Mouse (Mus musculus) small intestine, adult 2 months (tissue): ENCODE measurements around the gene Hmga2. TPM values are rescaled to one million over a fixed set of nuclear protein-coding genes. Genes with fewer than 3 reads are reported as not detected.

Source experiments
- H3K27ac ChIP-seq: fragments of 200-500 bp; 2 replicates; pipeline ENCODE4 v1.5.1; 2012; ENCODE audit warnings: low read depth, low read length, control low read depth, inconsistent platforms; ENCODE audit not compliant: insufficient read depth
- H3K27me3 ChIP-seq: fragments of 200-500 bp; 2 replicates; pipeline ENCODE4 v1.6.1; 2012; ENCODE audit warnings: mild to moderate bottlenecking, moderate library complexity, low read length, inconsistent platforms; ENCODE audit not compliant: control insufficient read depth, insufficient read depth
- H3K36me3 ChIP-seq: fragments of 200-500 bp; 2 replicates; pipeline ENCODE4 v1.6.1; 2012; ENCODE audit warnings: mild to moderate bottlenecking, low read length, control low read depth, inconsistent platforms; ENCODE audit not compliant: control insufficient read depth, insufficient read depth
- H3K4me1 ChIP-seq: fragments of 200-500 bp; 2 replicates; pipeline ENCODE4 v1.6.1; 2012; ENCODE audit warnings: low read length, inconsistent platforms, mixed read lengths; ENCODE audit not compliant: control insufficient read depth, insufficient read depth, insufficient read length
- H3K4me3 ChIP-seq: fragments of 200-500 bp; 2 replicates; pipeline ENCODE4 v1.5.1; 2012; ENCODE audit warnings: low read depth, mild to moderate bottlenecking, control low read depth, inconsistent platforms, low read length, moderate library complexity
- CTCF ChIP-seq: fragments of 200-500 bp; IDR thresholded peaks from 2 replicates; pipeline ENCODE4 v1.5.1; 2012; ENCODE audit warnings: low read depth, mild to moderate bottlenecking, control low read depth, inconsistent platforms, low read length, moderate library complexity, mixed read lengths; ENCODE audit not compliant: insufficient replicate concordance, insufficient read length; ENCODE audit errors: extremely low read depth
- POLR2A ChIP-seq: fragments of 200-500 bp; IDR thresholded peaks from 2 replicates; pipeline ENCODE4 v1.6.1; 2012; ENCODE audit warnings: low read depth, mild to moderate bottlenecking, control low read depth, inconsistent platforms, low read length, moderate library complexity
- WGBS: fragments of 180-500 bp; shearing (Covaris S2); methylation state at CpG from one replicate; pipeline ENCODE4 v1.1.7; 2018; 5-methylcytosine and 5-hydroxymethylcytosine counted together
- polyA plus RNA-seq: library from polyadenylated mRNA; depleted of rRNA; stranded (reverse); fragments of >200 nt; gene quantifications from 2 replicates; pipeline ENCODE4 v1.2.3, GENCODE M21; 2012

Hmga2 gene
- polyA plus RNA-seq, 1 experiment = 1.1 TPM

- no peak for TF ChIP-seq POLR2A
- H3K27me3 ChIP-seq = no peaks in the 10 kb centered on the region
- H3K4me3 ChIP-seq = no peak overlapping the region
- 74% methylated on average over 9 of the region's 9 CpGs for WGBS
- H3K4me1 ChIP-seq = peaks cover 9% of the 10 kb centered on the region; the same call in 1 of the 2 replicates
- no peaks in the 10 kb centered on the region for H3K36me3 ChIP-seq
- H3K27ac ChIP-seq = no peak overlapping the region
Measured at GRCm38 (mm10) chr10:120424015-120424414, 52.3 kb downstream of the Hmga2 start.

- Histone ChIP-seq H3K27me3 (no peaks in the 10 kb centered on the region), H3K36me3 (no peaks in the 10 kb centered on the region), H3K4me3 (no peak overlapping the region), H3K4me1 (peaks cover 9% of the 10 kb centered on the region; the same call in 1 of the 2 replicates), H3K27ac (no peak overlapping the region)
- WGBS = 79% methylated on average over 7 of the region's 7 CpGs
- TF ChIP-seq CTCF (no peak), POLR2A (no peak)
Measured at GRCm38 (mm10) chr10:120423256-120423655, 53.0 kb downstream of the Hmga2 start.

- H3K4me3 ChIP-seq = no peak overlapping the region
- H3K27me3 ChIP-seq = no peaks in the 10 kb centered on the region
- H3K36me3 ChIP-seq = no peaks in the 10 kb centered on the region
- H3K27ac ChIP-seq = no peak overlapping the region
- peaks cover 9% of the 10 kb centered on the region; the same call in 1 of the 2 replicates for H3K4me1 ChIP-seq
- 32% methylated on average over 4 of the region's 4 CpGs for WGBS
- TF ChIP-seq CTCF (no peak), POLR2A (no peak)
Measured at GRCm38 (mm10) chr10:120422820-120423219, 53.4 kb downstream of the Hmga2 start.

GRCm38 (mm10) chr10:120422050-120422449, 54.2 kb downstream of the Hmga2 start:
- peaks cover 11% of the 10 kb centered on the region; the same call in 1 of the 2 replicates for H3K4me1 ChIP-seq
- H3K27ac ChIP-seq = no peak overlapping the region
- WGBS = 14% methylated on average over 10 of the region's 10 CpGs
- no peak for TF ChIP-seq POLR2A
- no peak for TF ChIP-seq CTCF
- no peak overlapping the region for H3K4me3 ChIP-seq
- no peaks in the 10 kb centered on the region for H3K36me3 ChIP-seq
- no peaks in the 10 kb centered on the region for H3K27me3 ChIP-seq

- peaks cover 12% of the 10 kb centered on the region; the same call in 1 of the 2 replicates for H3K4me1 ChIP-seq
- WGBS = 49% methylated on average over 15 of the region's 15 CpGs
Measured at GRCm38 (mm10) chr10:120420971-120421629, 55.2 kb downstream of the Hmga2 start.

GRCm38 (mm10) chr10:120418738-120419523, 57.3 kb downstream of the Hmga2 start:
- H3K27ac ChIP-seq = no peak overlapping the region
- H3K4me1 ChIP-seq = peaks cover 12% of the 10 kb centered on the region; the same call in 1 of the 2 replicates
- no peaks in the 10 kb centered on the region for H3K27me3 ChIP-seq
- no peak for TF ChIP-seq POLR2A
- no peak for TF ChIP-seq CTCF
- no peak overlapping the region for H3K4me3 ChIP-seq
- 28% methylated on average over 16 of the region's 16 CpGs for WGBS
- no peaks in the 10 kb centered on the region for H3K36me3 ChIP-seq

More at GRCm38 (mm10) chr10:120420971-120421629, 55.2 kb downstream of the Hmga2 start:
- TF ChIP-seq POLR2A = no peak
- TF ChIP-seq CTCF = no peak
- H3K36me3 ChIP-seq = no peaks in the 10 kb centered on the region
- H3K27ac ChIP-seq = no peak overlapping the region
- H3K4me3 ChIP-seq = no peak overlapping the region
- H3K27me3 ChIP-seq = no peaks in the 10 kb centered on the region

GRCm38 (mm10) chr10:120418211-120418610, 58.1 kb downstream of the Hmga2 start:
- Histone ChIP-seq H3K4me3 (no peak overlapping the region), H3K27me3 (no peaks in the 10 kb centered on the region)

More at GRCm38 (mm10) chr10:120418211-120418610, 58.1 kb downstream of the Hmga2 start:
- no peak overlapping the region for H3K27ac ChIP-seq
- TF ChIP-seq POLR2A = no peak
- no peak for TF ChIP-seq CTCF
- no peaks in the 10 kb centered on the region for H3K36me3 ChIP-seq
- WGBS = 44% methylated on average over 7 of the region's 7 CpGs
- H3K4me1 ChIP-seq = peaks cover 15% of the 10 kb centered on the region
